Mouse (Mus musculus) bone marrow, adult 2 months (tissue): ENCODE data around the gene Tsen15. TPM values are rescaled to one million over a fixed set of nuclear protein-coding genes. Genes with fewer than 3 reads are reported as not detected.

Experiments used
- H3K27ac ChIP-seq: fragments of 200-500 bp; 2 replicates; pipeline ENCODE4 v1.5.1; 2012; ENCODE audit warnings: low read depth, mild to moderate bottlenecking, control low read depth, inconsistent platforms, low read length; ENCODE audit not compliant: control insufficient read depth, poor library complexity, insufficient read depth
- H3K4me1 ChIP-seq: fragments of 200-500 bp; 2 replicates; pipeline ENCODE4 v1.6.1; 2011; ENCODE audit warnings: low read length; ENCODE audit not compliant: control insufficient read depth, insufficient read depth
- H3K4me3 ChIP-seq: fragments of 200-500 bp; replicated peaks from 2 replicates; pipeline ENCODE3; 2011; ENCODE audit warnings: mild to moderate bottlenecking, low read depth, low read length, control low read depth; ENCODE audit not compliant: control insufficient read depth
- CTCF ChIP-seq: fragments of 200-500 bp; IDR thresholded peaks from 2 replicates; pipeline ENCODE4 v1.5.1; 2011; ENCODE audit warnings: low read length, control low read depth; ENCODE audit not compliant: control insufficient read depth, insufficient read depth
- POLR2A ChIP-seq: fragments of 200-500 bp; IDR thresholded peaks from 2 replicates; pipeline ENCODE4 v1.6.1; 2011; ENCODE audit warnings: low read depth, mild to moderate bottlenecking, control low read depth, low read length, borderline replicate concordance; ENCODE audit not compliant: control insufficient read depth
- WGBS: fragments of 180-500 bp; shearing (Covaris S2); methylation state at CpG from one replicate; pipeline ENCODE4 v1.1.7; 2018; 5-methylcytosine and 5-hydroxymethylcytosine counted together
- polyA plus RNA-seq: library from polyadenylated mRNA; stranded (reverse); fragments of >200 nt; gene quantifications from 2 replicates; pipeline ENCODE4 v1.2.4, GENCODE M21; 2011; ENCODE audit warnings: low replicate concordance; ENCODE audit not compliant: missing spikeins, insufficient read depth, insufficient read length

The Tsen15 gene
- polyA plus RNA-seq, 1 experiment: 15.5 TPM

GRCm38 (mm10) chr1:152356721-152357120, 29.8 kb downstream of the Tsen15 start:
- H3K4me1 ChIP-seq: no peaks in the 10 kb centered on the region
- WGBS: 82% methylated on average over 4 of the region's 4 CpGs

GRCm38 (mm10) chr1:152347946-152348345, 38.5 kb downstream of the Tsen15 start:
- no peak overlapping the region for H3K27ac ChIP-seq
- H3K4me3 ChIP-seq: no peak overlapping the region
- H3K4me1 ChIP-seq: no peaks in the 10 kb centered on the region
- no peak for TF ChIP-seq POLR2A
- no peak for TF ChIP-seq CTCF

More at GRCm38 (mm10) chr1:152356721-152357120, 29.8 kb downstream of the Tsen15 start:
- Histone ChIP-seq H3K4me3 (no peak overlapping the region), H3K27ac (no peak overlapping the region)
- TF ChIP-seq POLR2A: no peak
- TF ChIP-seq CTCF: no peak

- no peak overlapping the region for H3K4me3 ChIP-seq
- H3K27ac ChIP-seq: no peak overlapping the region
- no peak for TF ChIP-seq CTCF
- TF ChIP-seq POLR2A: no peak
- H3K4me1 ChIP-seq: no peaks in the 10 kb centered on the region
- 84% methylated on average over 6 of the region's 6 CpGs for WGBS
These were observed 62.5 kb downstream of the Tsen15 start for GRCm38 (mm10) chr1:152324024-152324423.

Other genes with a start within 250 kb of the Tsen15 start
- gene Colgalt2, start 13.1 kb upstream of the Tsen15 start, polyA plus RNA-seq: 0.60 TPM in 1 of 2 replicates, not detected in the other